Mouse (Mus musculus) liver, adult 2 months (tissue): ENCODE measurements at regions not wholly inside any gene's neighbourhood (a gene's known extent, or its start where the extent isn't known, plus 50 kb on each side); places are given as distances from the start of the nearest gene placed in this dataset.

Experiments used
- CTCF ChIP-seq: fragments of 200-500 bp; IDR thresholded peaks from 2 replicates; pipeline ENCODE4 v1.5.1; 2011; ENCODE audit warnings: low read depth, low read length, control low read depth
- POLR2A ChIP-seq: fragments of 200-500 bp; IDR thresholded peaks from 2 replicates; pipeline ENCODE4 v1.6.1; 2011; ENCODE audit warnings: low read length, control low read depth; ENCODE audit not compliant: insufficient read depth; ENCODE audit errors: extremely low read depth

- no peak for TF ChIP-seq CTCF
- no peak for TF ChIP-seq POLR2A
These were observed 454.3 kb upstream of the Tbx3 start for GRCm38 (mm10) chr5:119216146-119216545.
